Mouse (Mus musculus) embryonic fibroblast, embryonic 13.5 days (primary cell): ENCODE measurements around the gene Fam69b.

ENCODE experiments used
- CTCF ChIP-seq: IDR thresholded peaks from 2 replicates; pipeline ENCODE4 v1.5.1; 2011; ENCODE audit warnings: mild to moderate bottlenecking, control low read depth, low read length, moderate library complexity, borderline replicate concordance; ENCODE audit not compliant: insufficient read depth
- POLR2A ChIP-seq: IDR thresholded peaks from 2 replicates; pipeline ENCODE4 v1.6.1; 2011; ENCODE audit warnings: low read depth, mild to moderate bottlenecking, control low read depth, low read length, moderate library complexity

GRCm38 (mm10) chr2:26621246-26621645, 7.0 kb upstream of the Fam69b start:
- TF ChIP-seq CTCF (no peak), POLR2A (no peak)
